Mouse (Mus musculus) MN1 (cell line): ENCODE measurements around the gene Msmp.
"Not testable (repeated sequence)": the region's sequence is repeated elsewhere in the genome, so short reads cannot be mapped to it uniquely, and the experiment has no call there.

ENCODE experiments used
- DNase-seq: peaks from one replicate; pipeline ENCODE4 v3.0.0-alpha.2; 2016; ENCODE audit warnings: low spot score

Msmp gene

GRCm38 (mm10) chr4:43561997-43562768, 22.1 kb downstream of the Msmp start, which contains the start of the genes Creb3 and Tln1:
Gene Creb3 (plus strand): TSS chr4:43562332.
Gene Tln1 (minus strand): TSS chr4:43562691.
- peak; percentile 95 for DNase-seq

- DNase-seq, result no peak
Measured at GRCm38 (mm10) chr4:43561436-43561996, 22.8 kb downstream of the Msmp start.

- DNase-seq, result no peak
Measured at GRCm38 (mm10) chr4:43560976-43561375, 23.3 kb downstream of the Msmp start.

GRCm38 (mm10) chr4:43560243-43560611, 24.1 kb downstream of the Msmp start:
- DNase-seq, result peak; percentile 20

- no peak for DNase-seq
Measured at GRCm38 (mm10) chr4:43559519-43560242, 24.6 kb downstream of the Msmp start.

GRCm38 (mm10) chr4:43558631-43559356, 25.5 kb downstream of the Msmp start:
- peak; percentile 41 for DNase-seq

GRCm38 (mm10) chr4:43558028-43558630, 26.2 kb downstream of the Msmp start:
- DNase-seq, result peak; percentile 16

GRCm38 (mm10) chr4:43555926-43556325, 28.4 kb downstream of the Msmp start:
- no peak for DNase-seq

GRCm38 (mm10) chr4:43553891-43554290, 30.4 kb downstream of the Msmp start:
- DNase-seq, result no peak

- DNase-seq, result no peak
Measured at GRCm38 (mm10) chr4:43552437-43552836, 31.9 kb downstream of the Msmp start.

GRCm38 (mm10) chr4:43551854-43552253, 32.4 kb downstream of the Msmp start:
- not testable (repeated sequence) for DNase-seq

GRCm38 (mm10) chr4:43549055-43549454, 35.2 kb downstream of the Msmp start:
- no peak for DNase-seq

GRCm38 (mm10) chr4:43547160-43547559, 37.1 kb downstream of the Msmp start:
- no peak for DNase-seq

- DNase-seq, result no peak
Measured at GRCm38 (mm10) chr4:43546375-43547047, 37.8 kb downstream of the Msmp start.

- DNase-seq, result no peak
Measured at GRCm38 (mm10) chr4:43542044-43542443, 42.2 kb downstream of the Msmp start.

GRCm38 (mm10) chr4:43536031-43536430, 48.3 kb downstream of the Msmp start:
- DNase-seq, result no peak

GRCm38 (mm10) chr4:43535628-43536027, 48.7 kb downstream of the Msmp start:
- no peak for DNase-seq

- no peak for DNase-seq
Measured at GRCm38 (mm10) chr4:43533270-43533669, 51.0 kb downstream of the Msmp start.
